Mouse (Mus musculus) MN1 (cell line): ENCODE results near the gene Rab11a.
"Not testable (repeated sequence)": the region's sequence is repeated elsewhere in the genome, so short reads cannot be mapped to it uniquely, and the experiment has no call there.

Experiments used
- DNase-seq: peaks from one replicate; pipeline ENCODE4 v3.0.0-alpha.2; 2016; ENCODE audit warnings: low spot score

The Rab11a gene

DNA sequence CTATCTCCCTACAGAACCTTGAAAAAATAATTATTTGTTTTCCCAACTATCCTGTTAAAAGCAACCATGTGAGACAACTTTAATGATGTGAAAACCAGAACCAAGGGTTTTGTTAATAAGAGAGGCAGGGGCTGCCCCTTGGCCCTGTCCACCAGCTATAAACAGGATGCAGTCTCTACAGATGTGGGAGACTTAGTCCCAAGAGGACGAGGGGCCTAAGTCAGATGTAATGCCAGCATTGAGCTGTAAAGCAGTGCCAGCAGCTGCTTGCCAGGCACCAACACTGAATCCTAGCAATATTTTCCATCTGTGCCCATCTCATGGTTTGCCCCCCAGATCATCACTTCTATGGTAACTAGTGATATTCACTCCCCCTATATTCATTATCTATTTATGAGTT, 4.9 kb upstream of the Rab11a start:
- DNase-seq, result no peak

DNA sequence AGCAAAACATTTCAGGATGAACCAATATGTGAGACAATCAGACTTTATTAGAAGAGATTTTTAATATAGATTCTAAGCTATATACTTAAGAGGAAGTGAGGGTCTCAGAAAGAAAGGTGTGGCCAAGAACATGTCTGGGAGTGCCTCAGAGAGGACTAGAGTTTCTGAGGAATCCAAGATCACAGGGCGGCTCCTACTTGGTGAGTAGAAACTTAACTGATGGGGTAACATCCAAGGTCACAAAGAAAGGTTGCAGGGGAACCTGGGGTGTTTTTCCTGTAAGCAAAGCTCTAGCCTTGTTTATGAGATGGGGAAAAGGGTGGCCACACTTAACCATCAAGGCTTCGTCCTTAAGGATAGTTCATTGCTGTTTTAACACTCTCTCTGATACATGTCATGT, 1.4 kb upstream of the Rab11a start:
- no peak for DNase-seq

DNA sequence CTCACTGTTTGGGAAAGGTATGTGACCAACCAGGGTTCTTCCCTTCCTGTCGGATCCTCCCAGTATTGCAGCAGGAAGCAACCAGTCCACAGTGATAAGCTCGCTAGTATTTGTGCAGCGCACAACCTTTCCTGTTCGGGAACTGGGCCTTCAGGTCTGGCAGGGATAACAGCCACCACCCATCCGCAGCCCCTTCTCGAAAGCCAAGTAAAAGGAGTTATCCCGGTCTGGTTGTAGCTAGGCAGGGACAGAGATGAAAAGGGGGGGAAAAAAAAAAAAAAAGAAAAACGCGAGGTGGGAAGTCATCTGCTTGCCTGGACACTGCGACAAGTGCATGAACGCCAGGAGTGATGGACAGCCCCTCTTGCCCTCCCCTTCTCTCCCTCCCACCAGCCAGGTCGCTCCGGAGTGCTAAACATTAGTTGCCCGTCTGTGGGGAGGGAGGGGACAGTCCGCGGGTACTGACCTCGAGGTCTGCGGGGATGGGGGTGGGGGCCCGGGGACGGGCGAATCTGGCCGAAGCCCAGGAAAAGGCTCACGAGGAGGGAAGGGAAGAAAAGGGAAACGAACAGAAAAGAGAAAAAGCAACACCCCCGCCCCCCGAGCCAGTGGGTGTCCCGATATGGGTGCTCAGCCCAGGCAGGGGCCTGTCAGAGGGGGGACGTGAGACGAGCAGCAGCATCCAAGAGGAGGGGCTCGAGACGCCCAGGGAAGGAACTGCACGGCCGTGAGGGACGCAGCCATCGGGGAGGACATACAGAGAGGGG, 736 bp downstream of the Rab11a start:
- peak; percentile 76 for DNase-seq

DNA sequence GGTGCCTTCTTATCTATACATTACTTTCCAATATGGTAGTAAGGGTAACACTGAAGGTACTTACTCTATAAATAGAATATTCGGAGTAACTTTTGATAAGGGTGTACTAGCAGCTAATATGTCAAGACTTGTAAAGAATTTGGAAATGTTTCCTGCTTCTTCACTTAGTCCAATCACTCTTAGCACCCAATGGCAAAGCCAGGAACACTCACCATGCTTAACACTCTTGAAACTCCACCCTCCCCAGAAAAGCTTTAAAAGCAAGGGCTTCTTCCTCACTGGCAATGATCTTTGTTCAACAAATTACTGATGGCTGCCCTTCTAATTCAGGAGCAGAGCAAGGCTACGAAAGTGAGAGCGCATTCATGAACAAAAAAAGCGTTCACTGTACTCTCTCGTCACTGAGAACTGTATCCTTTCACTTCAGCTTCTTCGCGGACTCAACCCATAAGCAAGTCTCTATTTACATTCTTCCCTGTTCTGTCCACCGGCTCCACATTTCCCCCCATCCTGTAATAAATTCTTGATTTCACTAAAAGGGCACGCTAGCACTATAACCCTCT, 1.4 kb downstream of the Rab11a start:
- peak; percentile 32 for DNase-seq

DNA sequence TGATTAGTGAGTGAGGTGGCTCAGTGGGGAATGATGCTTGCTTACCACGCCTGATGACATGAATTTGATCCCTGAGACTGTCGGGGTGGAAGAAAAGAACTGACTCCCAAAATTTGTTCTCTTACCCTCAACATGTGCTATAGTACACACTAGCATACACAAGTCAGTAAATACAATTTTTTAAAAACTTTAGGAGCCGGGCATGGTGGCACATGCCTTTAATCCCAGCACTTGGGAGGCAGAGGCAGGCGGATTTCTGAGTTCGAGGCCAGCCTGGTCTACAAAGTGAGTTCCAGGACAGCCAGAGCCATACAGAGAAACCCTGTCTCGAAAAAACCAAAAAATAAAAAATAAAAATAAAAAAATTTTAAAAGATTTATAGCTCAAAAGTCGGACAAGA, 2.6 kb downstream of the Rab11a start:
- not testable (repeated sequence) for DNase-seq

DNA sequence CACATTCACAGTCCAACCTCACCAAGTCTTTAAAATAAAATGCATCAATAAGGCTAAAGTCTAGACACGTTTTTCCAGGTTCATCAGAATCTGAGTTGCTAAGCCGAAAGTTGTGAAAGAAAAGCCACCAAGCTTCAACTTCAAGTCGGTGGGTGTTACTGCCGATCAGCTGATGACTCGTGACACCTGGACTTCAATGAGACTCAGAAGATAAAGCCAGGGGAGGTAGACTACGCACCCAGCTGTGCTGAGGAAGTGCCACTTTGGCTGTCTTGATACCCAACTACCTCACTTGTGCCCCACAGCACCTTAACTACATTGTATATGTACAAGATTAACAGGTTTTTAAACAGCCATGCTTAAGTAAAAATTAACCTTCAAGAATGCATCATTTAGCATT, 3.4 kb downstream of the Rab11a start:
- no peak for DNase-seq

DNA sequence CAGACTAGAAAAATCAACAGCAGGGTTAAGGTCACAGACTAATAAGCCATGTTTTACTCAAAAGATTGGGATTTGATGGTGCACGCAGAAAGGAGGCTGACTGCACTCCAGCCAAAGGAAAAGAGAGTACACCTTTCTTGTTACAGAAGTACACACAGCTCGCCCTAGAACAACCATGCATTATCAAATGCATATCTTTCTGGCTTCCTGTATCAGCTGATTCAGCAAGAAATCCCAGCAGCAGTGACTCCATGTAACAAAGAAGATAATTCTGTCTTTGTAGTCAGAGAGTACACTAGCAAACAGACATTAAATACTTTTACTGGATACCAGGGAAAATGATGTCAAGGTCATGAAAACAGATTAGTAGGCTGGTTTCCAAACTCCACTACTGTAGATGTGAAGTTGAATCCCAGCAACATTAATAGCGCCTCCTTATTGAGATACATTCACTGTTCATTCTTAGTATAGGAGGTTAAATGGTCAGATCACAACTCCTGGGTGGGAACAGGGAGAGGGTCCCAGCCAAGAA, 6.5 kb downstream of the Rab11a start:
- DNase-seq, result no peak

DNA sequence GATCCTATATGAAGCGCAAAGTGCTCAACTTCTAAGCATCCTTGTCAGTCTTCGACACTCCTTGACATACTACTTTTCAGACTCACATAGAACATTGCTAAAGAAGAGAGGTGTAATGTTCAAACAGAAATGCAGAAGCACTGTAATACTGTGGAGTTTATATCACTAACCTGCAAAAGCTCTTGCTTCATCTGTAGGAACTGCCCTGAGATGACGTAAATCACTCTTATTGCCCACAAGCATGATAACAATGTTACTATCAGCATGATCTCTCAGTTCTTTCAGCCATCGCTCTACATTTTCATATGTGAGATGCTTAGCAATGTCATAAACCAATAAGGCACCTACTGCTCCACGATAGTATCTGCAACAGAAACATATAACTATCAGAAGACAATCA, 11.1 kb downstream of the Rab11a start:
- DNase-seq, result no peak

DNA sequence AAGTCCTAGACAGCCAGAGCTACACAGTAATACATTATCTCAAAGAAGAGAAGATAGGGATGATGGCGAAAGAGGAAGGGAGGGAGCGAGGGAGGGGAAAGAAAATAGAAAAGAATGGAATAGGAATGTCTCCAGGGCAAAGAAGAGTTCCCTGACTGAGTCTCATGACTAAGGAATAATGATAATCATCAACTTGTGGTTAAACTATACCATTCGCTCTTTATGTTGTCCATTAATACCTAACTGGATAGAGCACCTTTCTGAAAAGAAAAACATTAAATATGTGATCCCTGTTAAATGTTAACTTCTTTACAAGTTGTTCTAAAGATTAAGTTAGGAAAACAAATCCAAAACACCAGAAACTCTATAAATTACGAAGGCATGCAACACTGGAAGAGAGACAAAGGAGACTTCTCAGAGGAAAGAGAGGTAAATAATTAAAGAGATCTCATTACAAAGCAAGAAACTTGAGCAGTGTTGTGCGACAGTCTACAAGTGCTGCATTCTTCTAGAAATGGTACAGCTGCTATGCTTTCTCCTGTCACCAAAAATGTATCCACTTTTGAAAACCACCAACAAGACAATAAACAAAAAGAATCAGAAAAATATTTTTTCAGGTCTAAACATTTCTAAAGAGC, 17.9 kb downstream of the Rab11a start:
- DNase-seq, result no peak

DNA sequence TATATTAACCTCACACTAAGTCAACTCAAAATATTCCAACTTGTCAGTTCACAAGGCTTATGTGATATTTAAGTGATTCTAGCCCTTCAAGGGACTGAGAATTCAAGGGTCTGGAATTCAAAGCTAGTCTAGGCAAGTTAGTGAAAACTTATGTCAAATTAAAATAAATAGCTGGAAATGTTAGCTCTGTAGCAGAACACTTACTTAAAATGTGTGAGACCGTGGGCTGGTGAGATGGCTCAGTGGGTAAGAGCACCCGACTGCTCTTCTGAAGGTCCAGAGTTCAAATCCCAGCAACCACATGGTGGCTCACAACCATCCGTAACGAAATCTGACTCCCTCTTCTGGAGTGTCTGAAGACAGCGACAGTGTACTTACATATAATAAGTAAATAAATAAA, 27.3 kb downstream of the Rab11a start:
- DNase-seq, result not testable (repeated sequence)

DNA sequence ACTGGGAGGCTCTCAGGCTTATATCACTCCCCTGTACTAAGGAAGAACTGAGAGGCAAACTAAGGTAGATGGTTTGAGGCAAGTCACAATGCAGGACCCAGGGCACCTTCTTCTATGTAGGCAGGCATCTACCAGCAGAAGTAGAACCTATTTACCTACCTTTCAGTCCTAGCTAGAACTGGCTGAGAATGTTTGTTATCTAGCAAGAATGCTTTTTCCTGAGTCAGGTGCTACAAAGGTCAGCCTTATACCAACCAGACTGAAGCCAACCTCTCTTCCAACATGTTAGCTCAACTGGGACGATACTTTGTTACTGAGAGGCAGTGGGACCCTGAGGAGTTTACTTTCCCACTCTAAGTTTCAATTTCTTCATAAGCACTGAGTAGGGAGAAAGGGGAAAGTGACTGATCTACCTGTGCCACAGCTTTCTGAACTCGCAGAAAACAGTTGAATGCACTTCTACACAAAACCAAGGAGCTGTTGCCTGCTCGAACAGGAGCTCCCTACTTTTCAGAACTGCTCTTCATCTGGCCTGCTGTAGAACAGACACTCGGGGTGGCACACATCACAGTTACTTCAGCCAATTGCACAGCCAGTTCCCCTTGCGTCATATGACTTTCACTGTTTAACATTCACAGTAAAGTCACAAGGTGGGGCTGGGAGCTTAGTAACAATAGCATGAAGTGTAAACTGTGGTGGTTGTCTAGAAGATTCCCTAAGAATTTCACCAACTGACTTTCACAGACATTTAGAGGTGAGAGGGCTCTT, 33.3 kb downstream of the Rab11a start:
- DNase-seq, result no peak

DNA sequence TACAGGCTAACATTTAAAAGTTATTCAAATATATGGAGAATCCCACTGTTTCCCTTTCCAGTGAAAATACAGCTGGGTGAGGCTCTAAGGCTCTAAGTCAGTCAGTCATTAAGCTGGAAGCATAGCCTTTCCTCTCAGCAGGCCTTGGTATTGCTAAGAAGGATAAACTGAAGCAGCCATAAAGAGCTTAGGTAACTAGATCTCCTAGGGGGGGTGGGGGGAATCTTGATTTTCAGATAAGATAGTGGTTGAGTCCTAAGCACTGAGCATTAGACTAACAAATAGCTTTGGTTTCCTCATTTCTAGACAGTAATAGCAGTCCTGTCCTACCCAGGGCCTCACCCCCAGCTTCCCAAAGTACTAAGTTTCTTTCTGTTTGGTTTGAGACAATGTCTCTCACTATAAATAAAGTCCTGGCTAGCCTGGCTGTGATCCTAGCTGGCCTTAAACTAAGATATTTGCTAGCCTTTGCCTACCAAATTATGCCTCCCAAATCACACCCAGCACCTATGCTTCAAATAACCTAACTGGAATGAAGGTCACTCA, 34.1 kb downstream of the Rab11a start:
- DNase-seq, result no peak

DNA sequence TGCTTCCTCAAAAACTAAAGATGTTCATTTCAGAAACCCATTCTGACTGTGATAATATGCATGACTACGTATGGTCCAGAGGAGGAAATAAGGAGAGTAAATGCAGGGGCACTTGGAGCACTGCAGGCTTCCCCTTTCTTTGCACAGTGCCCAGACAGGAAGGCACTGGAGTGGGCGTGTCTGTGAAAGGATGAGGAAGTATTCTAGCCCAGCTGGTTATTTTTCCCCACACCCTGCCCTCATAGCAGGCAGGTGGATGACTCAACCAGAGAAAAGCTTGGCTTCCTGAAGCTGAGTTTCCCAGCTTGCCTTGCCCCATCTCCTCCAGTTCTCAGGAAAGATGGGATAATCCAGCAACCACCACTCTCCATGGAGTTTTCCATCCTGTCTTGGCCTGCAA, 34.6 kb downstream of the Rab11a start:
- peak; percentile 18 for DNase-seq

DNA sequence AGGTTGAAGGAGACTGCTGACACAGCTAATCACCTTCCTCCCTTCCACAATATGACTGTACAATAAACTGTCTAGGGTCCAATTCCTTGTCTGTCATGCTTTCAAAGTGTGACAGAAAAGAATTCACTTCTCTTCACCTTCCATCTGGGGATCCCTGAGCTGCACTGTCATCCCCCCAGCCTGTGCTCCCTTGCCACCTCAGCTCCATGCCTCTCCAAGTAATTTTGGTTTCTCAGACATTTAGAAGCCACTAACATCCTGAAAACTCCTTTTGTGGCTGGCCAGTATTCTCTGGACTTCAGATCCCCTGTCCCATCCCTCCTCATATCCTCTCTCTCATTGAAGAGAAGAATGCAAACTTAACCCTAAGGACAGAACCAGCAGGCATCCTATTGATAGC, 35.2 kb downstream of the Rab11a start:
- DNase-seq, result no peak

DNA sequence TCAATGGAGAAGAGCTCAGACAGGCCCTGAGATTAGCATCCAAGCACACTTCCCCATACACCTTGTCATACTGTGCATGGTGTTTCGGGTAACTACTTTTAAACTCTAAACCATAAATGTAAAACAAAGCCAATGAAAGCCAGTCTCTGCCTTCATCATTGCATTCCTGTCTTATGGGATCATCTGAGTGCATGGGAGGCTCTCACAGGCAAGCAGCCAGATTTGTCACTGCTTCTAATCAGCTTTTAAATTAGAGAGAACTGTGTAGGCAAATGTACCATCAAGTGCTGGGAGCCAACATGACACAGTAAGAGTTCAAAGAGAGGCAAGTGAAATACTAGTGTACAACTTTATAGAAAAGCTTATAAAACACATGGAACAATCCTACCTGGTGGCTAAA, 35.9 kb downstream of the Rab11a start:
- peak; percentile 30 for DNase-seq

DNA sequence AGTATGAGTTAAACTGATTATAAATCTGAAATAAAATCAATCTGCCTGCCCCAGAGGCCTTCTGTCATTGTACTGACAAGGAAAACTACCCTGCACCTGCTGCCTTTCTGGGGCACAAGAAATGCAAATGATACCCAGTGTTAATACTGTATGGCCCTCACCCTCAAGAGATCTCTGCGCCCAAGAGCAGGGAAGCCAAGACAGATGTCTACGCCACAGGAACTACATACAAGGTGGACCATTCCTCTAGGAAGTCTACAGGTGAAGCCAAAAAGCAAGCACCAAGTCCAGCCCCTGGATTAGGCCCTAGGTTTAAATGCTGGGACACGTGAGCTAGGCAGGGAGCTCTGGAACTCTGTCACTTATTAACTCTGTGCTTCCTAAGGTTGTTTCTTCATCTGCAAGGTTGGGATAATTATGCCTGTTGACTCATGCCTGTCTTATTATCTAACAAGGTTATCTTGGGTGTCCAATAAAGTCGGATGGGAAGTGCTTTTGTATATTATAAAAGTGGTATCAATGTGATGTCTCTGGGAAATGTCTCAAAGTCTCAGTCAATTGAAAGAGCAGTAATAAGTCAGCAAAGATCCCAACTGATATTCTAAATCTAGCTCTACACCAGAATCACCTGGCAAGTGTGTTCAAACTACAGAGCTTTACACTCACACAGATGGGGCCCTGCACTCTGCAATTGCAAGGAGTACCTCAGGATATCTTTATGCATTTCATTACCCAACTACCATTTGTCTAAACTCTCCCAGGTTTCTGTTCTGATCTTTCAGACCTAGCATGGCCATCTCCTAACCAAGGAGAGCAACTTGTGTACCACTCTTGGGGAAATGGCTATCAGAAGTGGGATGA, 36.9 kb downstream of the Rab11a start:
- no peak for DNase-seq

DNA sequence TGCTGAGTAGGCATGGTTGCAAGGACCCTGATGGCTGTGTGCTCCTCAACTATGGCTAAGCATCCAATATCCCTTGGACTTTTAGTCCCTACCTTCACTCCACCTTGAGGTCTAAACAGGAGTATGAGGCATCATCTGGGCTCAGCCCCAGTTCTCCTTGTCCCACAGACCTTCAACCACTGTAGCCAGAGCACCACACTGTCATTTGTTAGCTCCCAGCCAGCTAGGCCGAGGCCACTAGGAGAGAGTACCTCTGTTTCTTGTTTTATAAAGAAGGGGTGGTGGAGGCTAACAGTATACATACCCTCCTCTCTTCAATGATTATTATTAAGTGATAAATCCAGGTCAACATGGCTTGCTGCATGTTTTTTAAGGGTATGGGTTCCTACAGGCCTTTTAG, 39.0 kb downstream of the Rab11a start:
- no peak for DNase-seq

DNA sequence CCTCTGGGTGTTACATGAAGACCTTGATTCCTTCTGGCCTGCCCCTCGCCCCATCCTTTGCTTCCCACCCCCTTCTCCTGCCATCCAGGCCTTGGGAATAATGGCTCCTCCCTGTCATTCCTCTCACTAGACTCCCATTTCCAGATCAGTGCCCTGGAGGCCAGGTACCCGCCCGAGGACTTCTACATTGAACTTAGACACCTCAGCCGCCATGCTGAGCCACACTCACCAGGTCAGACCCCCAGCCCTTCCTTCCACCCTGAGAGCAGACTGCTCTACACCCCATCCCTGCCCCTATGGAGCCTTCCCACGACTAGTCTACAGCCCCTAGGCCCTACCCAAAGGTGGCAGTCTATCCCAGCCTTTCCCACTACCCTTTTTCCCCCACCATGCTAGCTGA, 39.9 kb downstream of the Rab11a start:
- DNase-seq, result no peak

DNA sequence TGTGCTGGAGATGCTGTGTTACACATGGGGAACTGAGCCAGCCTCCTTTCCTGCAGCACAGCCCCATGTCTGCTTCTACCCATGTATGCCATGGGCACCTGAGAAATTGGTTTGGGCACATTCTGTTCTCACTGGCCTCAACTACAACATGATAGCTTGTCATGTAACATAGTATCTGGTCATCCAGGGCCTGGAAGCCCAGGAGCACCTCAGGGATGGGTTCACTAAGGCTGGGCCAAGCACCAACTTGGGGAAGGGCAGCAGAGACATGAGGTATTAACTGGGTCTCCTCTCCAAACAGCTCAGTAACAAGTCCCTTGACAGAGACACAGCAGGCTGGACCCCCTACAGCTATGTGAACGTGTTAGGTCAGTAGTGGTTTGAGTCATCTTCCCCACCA, 40.6 kb downstream of the Rab11a start:
- no peak for DNase-seq

DNA sequence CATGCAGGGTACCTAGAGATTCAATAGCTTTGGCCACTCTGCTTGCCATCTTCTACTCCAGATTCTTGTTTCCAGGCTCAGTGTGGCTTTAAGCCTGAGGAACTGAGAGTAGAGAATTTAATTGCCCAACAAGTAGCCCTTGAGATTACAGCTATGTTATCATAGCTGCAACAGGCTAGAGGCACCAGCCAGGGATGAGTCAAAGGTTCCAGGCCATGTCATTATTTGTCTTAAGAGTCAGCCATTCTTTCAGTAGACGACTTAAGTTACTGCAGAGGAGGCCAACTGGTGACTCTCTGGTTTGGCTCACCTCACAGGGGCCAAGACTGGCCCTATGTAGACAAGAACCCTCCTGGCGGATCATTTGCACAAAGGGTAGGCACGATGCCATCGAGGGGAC, 41.2 kb downstream of the Rab11a start:
- no peak for DNase-seq

DNA sequence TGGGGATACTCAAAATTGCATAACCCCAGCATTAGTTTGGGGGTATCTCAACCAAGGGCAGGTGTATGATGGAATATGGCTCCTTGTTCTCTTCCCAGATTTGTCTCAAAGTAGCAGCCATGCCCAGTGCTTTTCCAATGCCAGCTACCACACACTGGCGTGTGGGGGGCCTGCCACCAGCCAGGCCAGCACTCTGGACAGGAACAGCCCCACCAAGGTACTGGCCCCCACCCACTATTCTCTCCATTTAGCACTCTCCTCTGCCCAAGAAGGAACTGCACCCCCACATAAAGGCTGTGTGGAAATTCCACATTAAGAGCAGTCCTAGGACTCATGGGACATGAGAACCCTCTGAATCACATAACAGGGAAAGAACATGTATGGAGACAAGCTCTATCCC, 42.3 kb downstream of the Rab11a start:
- no peak for DNase-seq
